Mouse (Mus musculus): ENCODE measurements at regions not wholly inside any gene's neighbourhood (a gene's known extent, or its start where the extent isn't known, plus 50 kb on each side); places are given as distances from the start of the nearest gene placed in this dataset.
"Not testable (repeated sequence)": the region's sequence is repeated elsewhere in the genome, so short reads cannot be mapped to it uniquely, and the experiment has no call there.

GRCm38 (mm10) chr12:33496306-33496705, 66.9 kb downstream of the Twistnb start:
- no peak for DNase-seq (ENCODE audit: low spot score in 2 of 2)

- peak in 1 of 2 experiments; percentile 17 for DNase-seq (ENCODE audit: low spot score in 2 of 2)
Measured at GRCm38 (mm10) chr12:33497319-33497892, 68.0 kb downstream of the Twistnb start.

- peak in 1 of 2 experiments; percentile 17 for DNase-seq (ENCODE audit: low spot score in 2 of 2)
Measured at GRCm38 (mm10) chr12:33541566-33541965, 112.1 kb downstream of the Twistnb start.

GRCm38 (mm10) chr12:33551660-33552059, 122.2 kb downstream of the Twistnb start:
- DNase-seq (ENCODE audit: low spot score in 2 of 2) = not testable (repeated sequence)

- DNase-seq (ENCODE audit: low spot score in 2 of 2) = no peak
Measured at GRCm38 (mm10) chr12:33552231-33552630, 122.8 kb downstream of the Twistnb start.

- no peak for DNase-seq (ENCODE audit: low spot score in 2 of 2)
Measured at GRCm38 (mm10) chr12:33552651-33553050, 123.2 kb downstream of the Twistnb start.

- DNase-seq (ENCODE audit: low spot score in 2 of 2) = no peak
Measured at GRCm38 (mm10) chr12:33553731-33554130, 124.3 kb downstream of the Twistnb start.

GRCm38 (mm10) chr12:33561141-33561540, 131.7 kb downstream of the Twistnb start:
- no peak for DNase-seq (ENCODE audit: low spot score in 2 of 2)

- DNase-seq (ENCODE audit: low spot score in 2 of 2) = no peak
Measured at GRCm38 (mm10) chr12:33577877-33578428, 148.5 kb downstream of the Twistnb start.

- DNase-seq (ENCODE audit: low spot score in 2 of 2) = no peak
Measured at GRCm38 (mm10) chr12:33580809-33581208, 151.4 kb downstream of the Twistnb start.

- DNase-seq (ENCODE audit: low spot score in 2 of 2) = no peak
Measured at GRCm38 (mm10) chr12:33591031-33591430, 161.6 kb downstream of the Twistnb start.

GRCm38 (mm10) chr12:33592431-33592911, 163.0 kb downstream of the Twistnb start:
- DNase-seq (ENCODE audit: low spot score in 2 of 2) = no peak

GRCm38 (mm10) chr12:33592938-33593337, 163.5 kb downstream of the Twistnb start:
- no peak for DNase-seq (ENCODE audit: low spot score in 2 of 2)

- DNase-seq (ENCODE audit: low spot score in 2 of 2) = no peak
Measured at GRCm38 (mm10) chr12:33593685-33594084, 164.2 kb downstream of the Twistnb start.

GRCm38 (mm10) chr12:33605393-33605792, 176.0 kb downstream of the Twistnb start:
- DNase-seq (ENCODE audit: low spot score in 2 of 2) = no peak

- peak in 1 of 2 experiments; percentile 9 for DNase-seq (ENCODE audit: low spot score in 2 of 2)
Measured at GRCm38 (mm10) chr12:33607811-33608602, 178.6 kb downstream of the Twistnb start.

- DNase-seq (ENCODE audit: low spot score in 2 of 2) = no peak
Measured at GRCm38 (mm10) chr12:33612378-33612777, 182.9 kb downstream of the Twistnb start.

- DNase-seq (ENCODE audit: low spot score in 2 of 2) = no peak
Measured at GRCm38 (mm10) chr12:33620391-33620790, 191.0 kb downstream of the Twistnb start.

GRCm38 (mm10) chr12:33626092-33626882, 196.9 kb downstream of the Twistnb start:
- no peak for DNase-seq (ENCODE audit: low spot score in 2 of 2)

GRCm38 (mm10) chr12:33652597-33652996, 223.2 kb downstream of the Twistnb start:
- DNase-seq (ENCODE audit: low spot score in 2 of 2) = no peak

GRCm38 (mm10) chr12:33675508-33675907, 246.1 kb downstream of the Twistnb start:
- DNase-seq (ENCODE audit: low spot score in 2 of 2) = no peak
